Mouse (Mus musculus): ENCODE measurements around the gene Duoxa1. TPM values are rescaled to one million over a fixed set of nuclear protein-coding genes. Genes with fewer than 3 reads are reported as not detected.

The Duoxa1 gene
- polyA plus RNA-seq, 1 experiment from 2014 or later: not detected

- Histone ChIP-seq H3K9me3 (ENCODE audit: control insufficient read depth, low read length) (no peaks in the 10 kb centered on the region), H3K4me3 (ENCODE audit: low read depth, low read length) (no peak overlapping the region), H3K27ac (ENCODE audit: low read depth, low read length) (no peak overlapping the region), H3K36me3 (ENCODE audit: control insufficient read depth, insufficient read depth, low read length) (no peaks in the 10 kb centered on the region), H3K4me1 (ENCODE audit: control insufficient read depth, insufficient read depth, low read length) (peaks cover 23% of the 10 kb centered on the region; the same call in 1 of the 2 replicates), H3K27me3 (ENCODE audit: control insufficient read depth, insufficient read depth, low read length) (peaks cover 62% of the 10 kb centered on the region), H3K4me2 (ENCODE audit: low read depth, low read length) (peak overlapping the region; percentile 3; the same call in 1 of the 2 replicates), H3K9ac (replicated peaks; ENCODE audit: low read depth, low read length) (no peak overlapping the region)
- ATAC-seq (ENCODE audit: low read depth): no peak
- WGBS: under 1% methylated on average over 35 of the region's 35 CpGs
Measured at GRCm38 (mm10) chr2:122297271-122298095, 16.0 kb downstream of the Duoxa1 start.

- H3K9me3 ChIP-seq (ENCODE audit: control insufficient read depth, low read length): no peaks in the 10 kb centered on the region
- no peak overlapping the region for H3K4me2 ChIP-seq (ENCODE audit: low read depth, low read length)
- WGBS: 8% methylated on average over 7 of the region's 7 CpGs
- H3K4me1 ChIP-seq (ENCODE audit: control insufficient read depth, insufficient read depth, low read length): peaks cover 14% of the 10 kb centered on the region; the same call in 1 of the 2 replicates
- no peak overlapping the region for H3K9ac ChIP-seq (replicated peaks; ENCODE audit: low read depth, low read length)
- no peak for ATAC-seq (ENCODE audit: low read depth)
- no peak overlapping the region for H3K4me3 ChIP-seq (ENCODE audit: low read depth, low read length)
- no peaks in the 10 kb centered on the region for H3K36me3 ChIP-seq (ENCODE audit: control insufficient read depth, insufficient read depth, low read length)
- no peak overlapping the region for H3K27ac ChIP-seq (ENCODE audit: low read depth, low read length)
- H3K27me3 ChIP-seq (ENCODE audit: control insufficient read depth, insufficient read depth, low read length): peaks cover 36% of the 10 kb centered on the region
Measured at GRCm38 (mm10) chr2:122294916-122295315, 18.6 kb downstream of the Duoxa1 start.

- no peaks in the 10 kb centered on the region for H3K36me3 ChIP-seq (ENCODE audit: control insufficient read depth, insufficient read depth, low read length)
Measured at GRCm38 (mm10) chr2:122286137-122286536, 27.4 kb downstream of the Duoxa1 start.

GRCm38 (mm10) chr2:122284091-122284490, 29.4 kb downstream of the Duoxa1 start:
- no peak overlapping the region for H3K27ac ChIP-seq (ENCODE audit: low read depth, low read length)
- WGBS: 89% methylated on average over 9 of the region's 9 CpGs
- H3K4me2 ChIP-seq (ENCODE audit: low read depth, low read length): no peak overlapping the region
- H3K4me1 ChIP-seq (ENCODE audit: control insufficient read depth, insufficient read depth, low read length): no peaks in the 10 kb centered on the region
- H3K9ac ChIP-seq (replicated peaks; ENCODE audit: low read depth, low read length): no peak overlapping the region
- H3K36me3 ChIP-seq (ENCODE audit: control insufficient read depth, insufficient read depth, low read length): no peaks in the 10 kb centered on the region
- H3K27me3 ChIP-seq (ENCODE audit: control insufficient read depth, insufficient read depth, low read length): no peaks in the 10 kb centered on the region
- no peaks in the 10 kb centered on the region for H3K9me3 ChIP-seq (ENCODE audit: control insufficient read depth, low read length)
- H3K4me3 ChIP-seq (ENCODE audit: low read depth, low read length): no peak overlapping the region
- no peak for ATAC-seq (ENCODE audit: low read depth)

More at GRCm38 (mm10) chr2:122286137-122286536, 27.4 kb downstream of the Duoxa1 start:
- H3K9ac ChIP-seq (replicated peaks; ENCODE audit: low read depth, low read length): no peak overlapping the region
- WGBS: 63% methylated on average over 7 of the region's 7 CpGs
- H3K27ac ChIP-seq (ENCODE audit: low read depth, low read length): no peak overlapping the region
- no peaks in the 10 kb centered on the region for H3K27me3 ChIP-seq (ENCODE audit: control insufficient read depth, insufficient read depth, low read length)
- no peak overlapping the region for H3K4me3 ChIP-seq (ENCODE audit: low read depth, low read length)
- H3K9me3 ChIP-seq (ENCODE audit: control insufficient read depth, low read length): no peaks in the 10 kb centered on the region
- H3K4me2 ChIP-seq (ENCODE audit: low read depth, low read length): no peak overlapping the region
- H3K4me1 ChIP-seq (ENCODE audit: control insufficient read depth, insufficient read depth, low read length): no peaks in the 10 kb centered on the region
- ATAC-seq (ENCODE audit: low read depth): no peak

GRCm38 (mm10) chr2:122278769-122279168, 34.8 kb downstream of the Duoxa1 start:
- Histone ChIP-seq H3K9me3 (ENCODE audit: control insufficient read depth, low read length) (no peaks in the 10 kb centered on the region), H3K27me3 (ENCODE audit: control insufficient read depth, insufficient read depth, low read length) (no peaks in the 10 kb centered on the region), H3K4me3 (ENCODE audit: low read depth, low read length) (no peak overlapping the region), H3K36me3 (ENCODE audit: control insufficient read depth, insufficient read depth, low read length) (no peaks in the 10 kb centered on the region), H3K4me2 (ENCODE audit: low read depth, low read length) (no peak overlapping the region), H3K9ac (replicated peaks; ENCODE audit: low read depth, low read length) (no peak overlapping the region), H3K4me1 (ENCODE audit: control insufficient read depth, insufficient read depth, low read length) (no peaks in the 10 kb centered on the region), H3K27ac (ENCODE audit: low read depth, low read length) (no peak overlapping the region)
- ATAC-seq (ENCODE audit: low read depth): no peak
- WGBS: 91% methylated on average over 3 of the region's 3 CpGs

- H3K4me3 ChIP-seq (ENCODE audit: low read depth, low read length): no peak overlapping the region
- no peak overlapping the region for H3K27ac ChIP-seq (ENCODE audit: low read depth, low read length)
- H3K36me3 ChIP-seq (ENCODE audit: control insufficient read depth, insufficient read depth, low read length): no peaks in the 10 kb centered on the region
- 95% methylated on average over 7 of the region's 7 CpGs for WGBS
- H3K27me3 ChIP-seq (ENCODE audit: control insufficient read depth, insufficient read depth, low read length): no peaks in the 10 kb centered on the region
- no peak overlapping the region for H3K9ac ChIP-seq (replicated peaks; ENCODE audit: low read depth, low read length)
- H3K4me2 ChIP-seq (ENCODE audit: low read depth, low read length): no peak overlapping the region
- no peak for ATAC-seq (ENCODE audit: low read depth)
- 0 out of 2 replicates have a peak, but pooled peaks cover 5% of the 10 kb centered on the region for H3K4me1 ChIP-seq (ENCODE audit: control insufficient read depth, insufficient read depth, low read length)
- H3K9me3 ChIP-seq (ENCODE audit: control insufficient read depth, low read length): no peaks in the 10 kb centered on the region
Measured at GRCm38 (mm10) chr2:122266407-122267193, 46.9 kb downstream of the Duoxa1 start.

GRCm38 (mm10) chr2:122264690-122265089, 48.8 kb downstream of the Duoxa1 start:
- H3K27ac ChIP-seq (ENCODE audit: low read depth, low read length): no peak overlapping the region

GRCm38 (mm10) chr2:122260729-122261128, 52.8 kb downstream of the Duoxa1 start:
- Histone ChIP-seq H3K9me3 (ENCODE audit: control insufficient read depth, low read length) (no peaks in the 10 kb centered on the region), H3K4me1 (ENCODE audit: control insufficient read depth, insufficient read depth, low read length) (0 out of 2 replicates have a peak, but pooled peaks cover 5% of the 10 kb centered on the region), H3K27me3 (ENCODE audit: control insufficient read depth, insufficient read depth, low read length) (no peaks in the 10 kb centered on the region), H3K4me3 (ENCODE audit: low read depth, low read length) (no peak overlapping the region), H3K4me2 (ENCODE audit: low read depth, low read length) (no peak overlapping the region), H3K27ac (ENCODE audit: low read depth, low read length) (no peak overlapping the region), H3K36me3 (ENCODE audit: control insufficient read depth, insufficient read depth, low read length) (no peaks in the 10 kb centered on the region), H3K9ac (replicated peaks; ENCODE audit: low read depth, low read length) (no peak overlapping the region)
- no peak for ATAC-seq (ENCODE audit: low read depth)
- 91% methylated on average over 5 of the region's 5 CpGs for WGBS

More at GRCm38 (mm10) chr2:122264690-122265089, 48.8 kb downstream of the Duoxa1 start:
- Histone ChIP-seq H3K36me3 (ENCODE audit: control insufficient read depth, insufficient read depth, low read length) (no peaks in the 10 kb centered on the region), H3K27me3 (ENCODE audit: control insufficient read depth, insufficient read depth, low read length) (no peaks in the 10 kb centered on the region), H3K4me1 (ENCODE audit: control insufficient read depth, insufficient read depth, low read length) (0 out of 2 replicates have a peak, but pooled peaks cover 5% of the 10 kb centered on the region), H3K4me3 (ENCODE audit: low read depth, low read length) (no peak overlapping the region), H3K4me2 (ENCODE audit: low read depth, low read length) (no peak overlapping the region), H3K9ac (replicated peaks; ENCODE audit: low read depth, low read length) (no peak overlapping the region), H3K9me3 (ENCODE audit: control insufficient read depth, low read length) (no peaks in the 10 kb centered on the region)
- no peak for ATAC-seq (ENCODE audit: low read depth)
- 69% methylated on average over 3 of the region's 3 CpGs for WGBS

- WGBS: 96% methylated on average over 5 of the region's 5 CpGs
- Histone ChIP-seq H3K36me3 (ENCODE audit: control insufficient read depth, insufficient read depth, low read length) (no peaks in the 10 kb centered on the region), H3K4me1 (ENCODE audit: control insufficient read depth, insufficient read depth, low read length) (no peaks in the 10 kb centered on the region), H3K4me3 (ENCODE audit: low read depth, low read length) (no peak overlapping the region), H3K4me2 (ENCODE audit: low read depth, low read length) (no peak overlapping the region), H3K9me3 (ENCODE audit: control insufficient read depth, low read length) (no peaks in the 10 kb centered on the region), H3K9ac (replicated peaks; ENCODE audit: low read depth, low read length) (no peak overlapping the region), H3K27me3 (ENCODE audit: control insufficient read depth, insufficient read depth, low read length) (no peaks in the 10 kb centered on the region), H3K27ac (ENCODE audit: low read depth, low read length) (no peak overlapping the region)
- ATAC-seq (ENCODE audit: low read depth): no peak
Measured at GRCm38 (mm10) chr2:122255997-122256396, 57.5 kb downstream of the Duoxa1 start.

Data from neural tube, embryonic 14.5 days (tissue).